Mouse (Mus musculus) forebrain, embryonic 11.5 days (tissue): Measurements from ENCODE around the gene Trank1. TPM values are rescaled to one million over a fixed set of nuclear protein-coding genes. Genes with fewer than 3 reads are reported as not detected.

Experiments
- ATAC-seq: fragments of 200-750 bp; cut with Nextera tagmentation; replicated peaks from 2 replicates; pipeline ENCODE4 v1.8.0; 2017; ENCODE audit warnings: moderate TSS enrichment; ENCODE audit not compliant: low FRiP score
- DNase-seq: peaks from one replicate; pipeline ENCODE4 v3.0.0-alpha.2; 2017; ENCODE audit warnings: low spot score
- H3K27ac ChIP-seq: fragments of 300-500 bp; sonication (generic); 2 replicates; pipeline ENCODE4 v1.5.1; 2014; ENCODE audit warnings: low read depth, low read length
- H3K27me3 ChIP-seq: fragments of 300-500 bp; sonication (generic); 2 replicates; pipeline ENCODE4 v1.6.1; 2014; ENCODE audit warnings: mild to moderate bottlenecking, low read length, mixed read lengths; ENCODE audit not compliant: control insufficient read depth, insufficient read depth
- H3K36me3 ChIP-seq: fragments of 300-500 bp; sonication (generic); 2 replicates; pipeline ENCODE4 v1.6.1; 2014; ENCODE audit warnings: mild to moderate bottlenecking, low read length, moderate library complexity, mixed read lengths; ENCODE audit not compliant: control insufficient read depth, insufficient read depth
- H3K4me1 ChIP-seq: fragments of 300-500 bp; sonication (generic); replicated peaks from 2 replicates; pipeline ENCODE4 v1.6.1; 2014; ENCODE audit warnings: low read length, mixed read lengths; ENCODE audit not compliant: control insufficient read depth, insufficient read depth
- H3K4me2 ChIP-seq: fragments of 300-500 bp; sonication (generic); 2 replicates; pipeline ENCODE4 v1.6.1; 2014; ENCODE audit warnings: low read depth, mild to moderate bottlenecking, low read length, moderate library complexity, mixed read lengths; ENCODE audit not compliant: severe bottlenecking
- H3K4me3 ChIP-seq: fragments of 300-500 bp; sonication (generic); 2 replicates; pipeline ENCODE4 v1.5.1; 2014; ENCODE audit warnings: low read depth, low read length
- H3K9ac ChIP-seq: fragments of 300-500 bp; sonication (generic); 2 replicates; pipeline ENCODE4 v1.6.1; 2014; ENCODE audit warnings: low read length
- H3K9me3 ChIP-seq: fragments of 300-500 bp; sonication (generic); 2 replicates; pipeline ENCODE4 v1.6.1; 2016; ENCODE audit warnings: low read length, mixed read lengths; ENCODE audit not compliant: control insufficient read depth
- WGBS: fragments of 180-500 bp; shearing (Covaris S2); extraction: QIAGEN DNeasy Blood & Tissue Kit; methylation state at CpG from one replicate; pipeline ENCODE4 v1.1.7; 2014; 5-methylcytosine and 5-hydroxymethylcytosine counted together
- polyA plus RNA-seq: library from polyadenylated mRNA; unstranded; fragments of >200 nt; fragmentation: Nextera tagmentation; extraction: Ambion mirVana; gene quantifications from 2 replicates; pipeline ENCODE4 v1.2.1, GENCODE M21; 2014

Trank1 gene
- polyA plus RNA-seq: 0.92 and 1.0 TPM in 2 replicates

GRCm38 (mm10) chr9:111311031-111311842 lies at the start of gene Trank1:
Gene Trank1, plus strand, starts transcription at chr9:111311739.
- peak; percentile 67 for DNase-seq
- Histone ChIP-seq H3K9ac (peak within 1 kb of the TSS; percentile 39), H3K27ac (no peak within 1 kb of the TSS), H3K36me3 (no peaks in the 10 kb centered on the region), H3K27me3 (peaks cover 46% of the 10 kb centered on the region), H3K4me1 (peaks cover 14% of the 10 kb centered on the region), H3K4me2 (peak within 1 kb of the TSS; percentile 84), H3K4me3 (peak within 1 kb of the TSS; percentile 52), H3K9me3 (peaks cover 2% of the 10 kb centered on the region; the same call in 1 of the 2 replicates)
- 11% methylated on average over 72 of the region's 72 CpGs for WGBS
- peak; percentile 57 for ATAC-seq

DNA sequence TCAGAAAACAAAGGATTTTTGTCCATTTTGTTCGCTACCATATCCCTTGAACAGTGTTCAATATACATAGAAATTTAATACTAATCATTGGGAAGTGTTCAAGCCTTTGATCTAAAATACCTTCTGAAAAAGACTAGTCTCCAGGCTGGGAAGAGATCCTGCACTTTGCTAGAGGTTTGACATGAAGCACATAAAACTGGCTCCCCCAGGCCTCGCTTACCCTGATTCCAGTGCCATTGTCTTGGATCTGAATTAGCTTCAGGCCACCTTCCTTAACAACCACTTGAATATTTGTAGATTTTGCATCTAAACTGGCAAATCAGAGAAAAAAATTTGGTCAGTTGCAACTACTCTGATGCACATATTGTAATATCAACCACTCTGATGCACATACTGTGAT lies 43.5 kb upstream of the Trank1 start:
- Histone ChIP-seq H3K9ac (no peak overlapping the region), H3K36me3 (no peaks in the 10 kb centered on the region; the same call in 1 of the 2 replicates), H3K4me3 (no peak overlapping the region), H3K4me2 (no peak overlapping the region), H3K9me3 (no peaks in the 10 kb centered on the region), H3K27me3 (no peaks in the 10 kb centered on the region), H3K27ac (no peak overlapping the region), H3K4me1 (0 out of 2 replicates have a peak, but pooled peaks cover under 1% of the 10 kb centered on the region)
- WGBS: 96% methylated on average over 2 of the region's 2 CpGs
- DNase-seq (no peak), ATAC-seq (no peak)

DNA sequence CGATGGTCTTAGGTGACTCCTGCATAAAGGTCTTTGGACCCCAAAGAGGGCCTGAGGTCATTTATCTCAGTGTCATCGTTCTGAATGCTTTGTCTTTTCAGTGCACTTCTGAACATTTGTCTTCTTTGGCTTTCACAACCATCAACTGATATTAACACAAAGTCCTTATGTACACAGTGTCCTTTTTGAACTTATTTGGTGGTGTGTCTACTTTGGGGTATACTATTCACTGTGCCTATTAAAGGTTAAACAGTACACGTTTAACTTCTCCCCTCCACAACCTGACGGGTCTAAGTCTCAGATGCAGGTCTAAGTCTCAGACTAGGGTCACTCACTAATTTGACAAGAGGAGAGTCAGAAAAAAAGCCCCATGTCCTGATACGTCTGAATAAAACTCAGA lies 40.9 kb upstream of the Trank1 start:
- no peak for DNase-seq
- Histone ChIP-seq H3K4me3 (peak overlapping the region; percentile 83), H3K27me3 (no peaks in the 10 kb centered on the region), H3K9ac (peak overlapping the region; percentile 89), H3K4me2 (peak overlapping the region; percentile 65), H3K36me3 (no peaks in the 10 kb centered on the region; the same call in 1 of the 2 replicates), H3K27ac (peak overlapping the region; percentile 90; the same call in 1 of the 2 replicates), H3K9me3 (no peaks in the 10 kb centered on the region), H3K4me1 (peaks cover 10% of the 10 kb centered on the region; the same call in 1 of the 2 replicates)
- 15% methylated on average over 5 of the region's 5 CpGs for WGBS
- ATAC-seq: no peak

DNA sequence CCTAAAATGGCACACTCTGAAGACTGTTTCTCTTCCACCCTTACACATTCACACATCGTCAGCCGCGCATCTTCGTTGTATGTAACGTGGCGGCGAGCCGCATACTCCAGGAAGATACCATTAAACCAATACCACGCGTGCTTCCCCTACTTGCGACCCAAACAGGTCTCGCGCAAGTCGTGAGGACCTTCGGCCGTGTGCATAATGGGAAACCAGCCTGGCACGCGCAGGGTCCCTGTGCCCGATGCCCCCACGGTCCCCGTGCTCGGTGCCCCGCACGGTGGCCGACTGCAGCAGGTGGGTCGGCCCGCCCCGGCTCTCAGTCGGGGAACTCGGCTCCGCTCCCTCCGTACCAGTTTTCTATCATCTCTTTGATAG lies 40.5 kb upstream of the Trank1 start:
- ATAC-seq: peak; percentile 73
- under 1% methylated on average over 32 of the region's 32 CpGs for WGBS
- no peak for DNase-seq
- H3K9ac ChIP-seq: peak overlapping the region; percentile 89
- H3K4me2 ChIP-seq: peak overlapping the region; percentile 65
- no peaks in the 10 kb centered on the region for H3K9me3 ChIP-seq
- H3K27ac ChIP-seq: peak overlapping the region; percentile 90
- H3K4me3 ChIP-seq: peak overlapping the region; percentile 83
- H3K27me3 ChIP-seq: no peaks in the 10 kb centered on the region
- H3K36me3 ChIP-seq: no peaks in the 10 kb centered on the region; the same call in 1 of the 2 replicates
- peaks cover 10% of the 10 kb centered on the region; the same call in 1 of the 2 replicates for H3K4me1 ChIP-seq

DNA sequence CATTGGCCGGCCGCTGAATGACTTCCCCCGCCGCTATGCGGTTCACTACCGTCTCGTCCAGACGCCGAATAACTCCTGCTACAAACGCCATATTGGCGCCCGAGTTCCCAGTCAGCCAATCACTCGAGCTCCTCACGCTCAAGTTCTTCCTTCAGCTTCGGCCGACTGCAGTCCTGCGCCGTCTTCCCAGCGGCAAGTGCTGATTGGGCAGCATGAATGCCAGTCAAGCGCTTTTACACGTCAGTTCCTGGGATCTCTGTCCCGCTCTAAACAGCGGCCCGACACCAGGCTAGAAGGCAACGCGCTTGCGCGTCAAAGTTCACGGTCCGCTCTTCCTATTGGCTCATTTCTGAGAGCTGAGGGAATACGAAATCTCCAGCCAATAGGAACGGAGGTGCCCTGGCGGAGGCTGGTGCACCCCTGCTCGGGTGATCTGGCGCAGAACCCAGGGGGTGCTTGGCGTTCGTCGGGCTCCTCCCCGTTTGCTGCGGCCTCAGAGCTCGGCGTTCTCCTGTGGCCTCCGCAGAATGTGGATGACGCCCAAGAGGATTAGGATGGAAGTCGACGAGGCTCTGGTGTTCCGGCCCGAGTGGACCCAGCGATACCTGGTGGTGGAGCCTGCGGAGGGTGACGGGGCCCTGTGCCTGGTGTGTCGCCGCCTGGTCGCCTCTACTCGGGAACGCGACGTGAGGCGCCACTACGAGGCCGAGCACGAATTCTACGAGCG lies 39.9 kb upstream of the Trank1 start, which contains the start of the genes Mlh1 and Epm2aip1:
Gene Mlh1, minus strand, starts transcription at position 358 of the 727 bp plus-strand sequence.
Gene Epm2aip1, plus strand, starts transcription at position 496 of the 727 bp plus-strand sequence.
- H3K4me3 ChIP-seq: peak within 1 kb of the TSS; percentile 83
- peak within 1 kb of the TSS; percentile 89 for H3K9ac ChIP-seq
- H3K36me3 ChIP-seq: no peaks in the 10 kb centered on the region; the same call in 1 of the 2 replicates
- peak within 1 kb of the TSS; percentile 80 for H3K4me2 ChIP-seq
- ATAC-seq (peak; percentile 100), DNase-seq (peak; percentile 98)
- H3K4me1 ChIP-seq: peaks cover 10% of the 10 kb centered on the region; the same call in 1 of the 2 replicates
- H3K9me3 ChIP-seq: no peaks in the 10 kb centered on the region
- H3K27me3 ChIP-seq: no peaks in the 10 kb centered on the region
- peak within 1 kb of the TSS; percentile 90 for H3K27ac ChIP-seq
- under 1% methylated on average over 64 of the region's 64 CpGs for WGBS

DNA sequence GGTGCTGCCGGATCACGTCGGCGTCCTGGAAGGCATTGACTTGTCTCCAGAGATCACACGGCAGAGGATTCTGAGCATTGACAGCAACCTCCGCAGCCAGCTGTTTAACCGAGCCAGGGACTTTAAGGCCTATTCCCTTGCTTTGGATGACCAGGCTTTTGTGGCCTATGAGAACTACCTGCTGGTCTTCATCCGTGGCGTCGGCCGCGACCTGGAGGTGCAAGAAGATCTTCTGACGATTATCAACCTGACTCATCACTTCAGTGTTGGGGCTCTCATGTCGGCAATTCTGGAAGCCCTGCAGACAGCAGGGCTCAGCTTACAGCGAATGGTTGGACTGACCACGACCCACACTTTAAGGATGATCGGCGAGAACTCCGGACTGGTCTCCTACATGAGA lies 39.2 kb upstream of the Trank1 start:
- peaks cover 10% of the 10 kb centered on the region; the same call in 1 of the 2 replicates for H3K4me1 ChIP-seq
- 17% methylated on average over 19 of the region's 19 CpGs for WGBS
- DNase-seq (no peak), ATAC-seq (no peak)
- H3K36me3 ChIP-seq: no peaks in the 10 kb centered on the region; the same call in 1 of the 2 replicates
- peak overlapping the region; percentile 80 for H3K4me2 ChIP-seq
- peak overlapping the region; percentile 83 for H3K4me3 ChIP-seq
- peak overlapping the region; percentile 87 for H3K27ac ChIP-seq
- H3K27me3 ChIP-seq: no peaks in the 10 kb centered on the region
- H3K9ac ChIP-seq: peak overlapping the region; percentile 75
- H3K9me3 ChIP-seq: no peaks in the 10 kb centered on the region

GRCm38 (mm10) chr9:111272996-111273785 lies 38.3 kb upstream of the Trank1 start:
- WGBS: 81% methylated on average over 15 of the region's 15 CpGs
- Histone ChIP-seq H3K4me2 (peak overlapping the region; percentile 80), H3K9me3 (no peaks in the 10 kb centered on the region), H3K27ac (no peak overlapping the region), H3K9ac (peak overlapping the region; percentile 75), H3K4me1 (peaks cover 10% of the 10 kb centered on the region; the same call in 1 of the 2 replicates), H3K27me3 (no peaks in the 10 kb centered on the region), H3K4me3 (peak overlapping the region; percentile 83), H3K36me3 (no peaks in the 10 kb centered on the region; the same call in 1 of the 2 replicates)
- no peak for DNase-seq
- no peak for ATAC-seq
